Mouse (Mus musculus): ENCODE data around the gene Abhd16a. TPM values are rescaled to one million over a fixed set of nuclear protein-coding genes. Genes with fewer than 3 reads are reported as not detected.

The Abhd16a gene
- polyA plus RNA-seq, 2 experiments: 78.0 to 98.6 TPM

GRCm38 (mm10) chr17:35131038-35131437, 42.0 kb downstream of the Abhd16a start:
- ATAC-seq (ENCODE audit: low FRiP score, low read depth) (no peak), DNase-seq (ENCODE audit: low spot score) (no peak)
- H3K27ac ChIP-seq (replicated peaks; ENCODE audit: low read depth, low read length): no peak overlapping the region
- no peak overlapping the region for H3K4me2 ChIP-seq (replicated peaks; ENCODE audit: low read depth, low read length, severe bottlenecking)
- H3K4me3 ChIP-seq (replicated peaks; ENCODE audit: low read length): no peak overlapping the region
- no peak overlapping the region for H3K9ac ChIP-seq (ENCODE audit: low read depth, low read length, severe bottlenecking)
- H3K4me1 ChIP-seq (ENCODE audit: control insufficient read depth, insufficient read depth, low read length): peaks cover 11% of the 10 kb centered on the region
- no peaks in the 10 kb centered on the region for H3K27me3 ChIP-seq (ENCODE audit: control insufficient read depth, insufficient read depth, low read length)
- WGBS: 86% methylated on average over 8 of the region's 8 CpGs
- no peak for TF ChIP-seq POLR2A (IDR thresholded peaks at IDR 0.05; ENCODE audit: borderline replicate concordance, extremely low read depth, insufficient read depth, insufficient read length)
- peaks cover 16% of the 10 kb centered on the region for H3K36me3 ChIP-seq (ENCODE audit: control insufficient read depth, insufficient read depth, low read length)
- no peaks in the 10 kb centered on the region for H3K9me3 ChIP-seq (ENCODE audit: control insufficient read depth, low read length)

DNA sequence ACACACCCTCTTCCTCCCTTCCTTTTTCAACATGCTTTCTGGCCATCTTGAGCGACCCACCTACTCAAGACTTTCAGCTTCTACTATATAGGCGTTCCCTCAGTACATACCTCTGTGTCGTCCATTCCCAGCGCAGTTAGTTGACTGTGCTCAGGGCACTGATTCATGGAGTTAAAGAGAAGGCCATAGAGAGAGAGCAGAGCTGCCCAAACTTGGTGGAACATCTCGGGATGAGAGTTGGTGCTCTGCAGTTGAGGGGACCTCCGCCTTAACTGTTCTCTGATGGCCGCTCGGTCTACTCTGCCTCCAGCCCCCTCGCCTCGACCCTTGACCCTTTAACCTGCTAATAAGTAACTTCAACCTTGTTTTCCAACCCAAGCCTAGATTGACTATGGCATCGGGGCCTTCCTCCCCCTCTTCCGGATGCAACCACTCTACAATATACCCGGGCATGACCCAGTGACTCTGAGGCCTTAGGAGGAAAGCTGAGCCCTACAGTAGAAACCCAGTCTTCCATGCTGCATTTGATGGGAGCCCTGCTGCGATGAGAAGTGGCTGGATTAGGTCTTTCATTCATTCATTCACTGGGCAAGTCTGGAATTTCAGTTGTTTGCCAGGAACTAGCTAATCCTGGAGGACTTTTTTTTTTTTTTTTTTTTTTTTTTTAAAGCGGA, 42.6 kb downstream of the Abhd16a start, which contains the start of gene Apom:
Gene Apom (minus strand): TSS at position 551 of the 674 bp plus-strand sequence.
- Histone ChIP-seq H3K27ac (replicated peaks; ENCODE audit: low read depth, low read length) (no peak within 1 kb of the TSS), H3K9ac (ENCODE audit: low read depth, low read length, severe bottlenecking) (no peak within 1 kb of the TSS), H3K36me3 (ENCODE audit: control insufficient read depth, insufficient read depth, low read length) (peaks cover 16% of the 10 kb centered on the region), H3K4me3 (replicated peaks; ENCODE audit: low read length) (no peak within 1 kb of the TSS), H3K27me3 (ENCODE audit: control insufficient read depth, insufficient read depth, low read length) (no peaks in the 10 kb centered on the region), H3K4me2 (replicated peaks; ENCODE audit: low read depth, low read length, severe bottlenecking) (no peak within 1 kb of the TSS), H3K9me3 (ENCODE audit: control insufficient read depth, low read length) (no peaks in the 10 kb centered on the region), H3K4me1 (ENCODE audit: control insufficient read depth, insufficient read depth, low read length) (peaks cover 11% of the 10 kb centered on the region)
- TF ChIP-seq POLR2A (IDR thresholded peaks at IDR 0.05; ENCODE audit: borderline replicate concordance, extremely low read depth, insufficient read depth, insufficient read length): no peak
- 84% methylated on average over 15 of the region's 15 CpGs for WGBS
- ATAC-seq (ENCODE audit: low FRiP score, low read depth) (no peak), DNase-seq (ENCODE audit: low spot score) (no peak)

- 76% methylated on average over 3 of the region's 3 CpGs for WGBS
- no peaks in the 10 kb centered on the region for H3K9me3 ChIP-seq (ENCODE audit: control insufficient read depth, low read length)
- no peak overlapping the region for H3K4me3 ChIP-seq (replicated peaks; ENCODE audit: low read length)
- no peak overlapping the region for H3K4me2 ChIP-seq (replicated peaks; ENCODE audit: low read depth, low read length, severe bottlenecking)
- H3K27me3 ChIP-seq (ENCODE audit: control insufficient read depth, insufficient read depth, low read length): no peaks in the 10 kb centered on the region
- peaks cover 11% of the 10 kb centered on the region for H3K4me1 ChIP-seq (ENCODE audit: control insufficient read depth, insufficient read depth, low read length)
- H3K27ac ChIP-seq (replicated peaks; ENCODE audit: low read depth, low read length): no peak overlapping the region
- no peak for TF ChIP-seq POLR2A (IDR thresholded peaks at IDR 0.05; ENCODE audit: borderline replicate concordance, extremely low read depth, insufficient read depth, insufficient read length)
- DNase-seq (ENCODE audit: low spot score) (no peak), ATAC-seq (ENCODE audit: low FRiP score, low read depth) (no peak)
- no peak overlapping the region for H3K9ac ChIP-seq (ENCODE audit: low read depth, low read length, severe bottlenecking)
- H3K36me3 ChIP-seq (ENCODE audit: control insufficient read depth, insufficient read depth, low read length): peaks cover 16% of the 10 kb centered on the region
Measured at GRCm38 (mm10) chr17:35132174-35132560, 43.1 kb downstream of the Abhd16a start.

DNA sequence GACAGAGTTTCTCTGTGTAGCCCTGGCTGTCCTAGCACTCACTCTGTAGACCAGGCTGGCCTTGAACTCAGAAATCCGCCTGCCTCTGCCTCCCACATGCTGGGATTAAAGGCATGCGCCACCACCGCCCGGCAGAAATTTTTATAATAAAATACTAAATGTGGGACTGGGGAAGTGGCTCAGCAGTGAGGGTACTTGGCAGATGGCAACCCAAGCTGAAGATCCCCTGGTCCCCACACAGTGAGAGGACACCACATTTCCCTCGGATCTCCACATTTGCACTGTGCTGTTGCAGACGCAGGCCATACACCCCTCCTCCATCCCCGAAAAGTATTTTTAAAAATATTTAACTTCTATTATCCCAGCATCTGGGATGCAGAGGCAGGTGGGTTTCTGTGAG, 44.5 kb downstream of the Abhd16a start:
- no peak for TF ChIP-seq POLR2A (IDR thresholded peaks at IDR 0.05; ENCODE audit: borderline replicate concordance, extremely low read depth, insufficient read depth, insufficient read length)
- no peak for DNase-seq (ENCODE audit: low spot score)
- Histone ChIP-seq H3K4me1 (ENCODE audit: control insufficient read depth, insufficient read depth, low read length) (peaks cover 9% of the 10 kb centered on the region; the same call in 1 of the 2 replicates), H3K9ac (ENCODE audit: low read depth, low read length, severe bottlenecking) (no peak overlapping the region), H3K9me3 (ENCODE audit: control insufficient read depth, low read length) (no peaks in the 10 kb centered on the region), H3K36me3 (ENCODE audit: control insufficient read depth, insufficient read depth, low read length) (peaks cover 15% of the 10 kb centered on the region), H3K4me2 (replicated peaks; ENCODE audit: low read depth, low read length, severe bottlenecking) (no peak overlapping the region), H3K27ac (replicated peaks; ENCODE audit: low read depth, low read length) (no peak overlapping the region), H3K4me3 (replicated peaks; ENCODE audit: low read length) (no peak overlapping the region), H3K27me3 (ENCODE audit: control insufficient read depth, insufficient read depth, low read length) (no peaks in the 10 kb centered on the region)
- 97% methylated on average over 7 of the region's 7 CpGs for WGBS
- no peak for ATAC-seq (ENCODE audit: low FRiP score, low read depth)

DNA sequence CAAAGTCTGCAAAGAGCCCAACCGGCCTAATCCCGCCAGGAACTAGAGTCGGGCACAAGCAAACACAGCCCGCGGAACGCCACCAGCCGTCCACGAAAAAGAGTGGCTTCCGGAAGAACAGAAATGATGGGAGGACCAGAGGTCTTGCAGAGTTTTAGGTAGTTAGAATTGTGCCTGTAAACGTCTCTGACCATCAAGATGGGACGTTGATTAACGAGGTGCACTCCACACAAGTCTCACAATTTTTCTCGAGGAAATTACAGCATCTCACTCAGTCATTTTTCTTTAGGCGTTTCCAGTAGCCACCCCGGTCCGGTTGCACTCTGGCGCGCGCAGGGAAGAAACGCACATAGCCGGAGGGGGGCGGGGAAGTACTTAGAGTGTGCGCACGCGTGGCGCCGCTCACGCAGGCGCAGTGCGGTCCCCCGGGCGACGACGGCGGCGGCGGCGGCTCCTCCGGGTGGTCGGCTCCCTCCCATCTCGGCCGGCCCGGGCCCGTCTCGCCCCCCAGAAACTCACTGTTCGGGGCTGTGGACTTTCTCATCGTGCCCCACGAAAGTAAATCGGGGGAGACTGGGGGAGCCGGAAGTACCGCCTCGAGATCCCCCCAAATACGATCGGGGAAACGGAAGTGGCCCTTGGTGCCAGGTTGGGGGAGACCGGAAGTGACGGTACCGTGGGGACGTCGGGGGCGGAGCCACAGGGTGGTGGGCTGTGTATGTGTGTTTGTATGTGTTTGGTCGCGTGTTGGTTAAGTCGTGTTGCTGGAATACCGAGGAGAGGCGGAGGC, 45.9 kb downstream of the Abhd16a start, which contains the start of gene Bag6:
Gene Bag6 (plus strand): TSS at position 378 of the 790 bp plus-strand sequence.
- H3K9me3 ChIP-seq (ENCODE audit: control insufficient read depth, low read length): no peaks in the 10 kb centered on the region
- WGBS: under 1% methylated on average over 63 of the region's 66 CpGs
- peak; percentile 26; the same call in 1 of the 2 replicates for TF ChIP-seq POLR2A (IDR thresholded peaks at IDR 0.05; ENCODE audit: borderline replicate concordance, extremely low read depth, insufficient read depth, insufficient read length)
- peak within 1 kb of the TSS; percentile 73 for H3K4me3 ChIP-seq (replicated peaks; ENCODE audit: low read length)
- ATAC-seq (ENCODE audit: low FRiP score, low read depth) (peak; percentile 93), DNase-seq (ENCODE audit: low spot score) (peak; percentile 94)
- peak within 1 kb of the TSS; percentile 73 for H3K4me2 ChIP-seq (replicated peaks; ENCODE audit: low read depth, low read length, severe bottlenecking)
- H3K9ac ChIP-seq (ENCODE audit: low read depth, low read length, severe bottlenecking): peak within 1 kb of the TSS; percentile 81
- peaks cover 25% of the 10 kb centered on the region for H3K36me3 ChIP-seq (ENCODE audit: control insufficient read depth, insufficient read depth, low read length)
- peak within 1 kb of the TSS; percentile 88 for H3K27ac ChIP-seq (replicated peaks; ENCODE audit: low read depth, low read length)
- peaks cover 9% of the 10 kb centered on the region; the same call in 1 of the 2 replicates for H3K4me1 ChIP-seq (ENCODE audit: control insufficient read depth, insufficient read depth, low read length)
- H3K27me3 ChIP-seq (ENCODE audit: control insufficient read depth, insufficient read depth, low read length): no peaks in the 10 kb centered on the region

Measured in limb, embryonic 14.5 days (tissue).